Comparison of ENCODE assay signal across 8 mouse cellular contexts in the genomic region with DNA sequence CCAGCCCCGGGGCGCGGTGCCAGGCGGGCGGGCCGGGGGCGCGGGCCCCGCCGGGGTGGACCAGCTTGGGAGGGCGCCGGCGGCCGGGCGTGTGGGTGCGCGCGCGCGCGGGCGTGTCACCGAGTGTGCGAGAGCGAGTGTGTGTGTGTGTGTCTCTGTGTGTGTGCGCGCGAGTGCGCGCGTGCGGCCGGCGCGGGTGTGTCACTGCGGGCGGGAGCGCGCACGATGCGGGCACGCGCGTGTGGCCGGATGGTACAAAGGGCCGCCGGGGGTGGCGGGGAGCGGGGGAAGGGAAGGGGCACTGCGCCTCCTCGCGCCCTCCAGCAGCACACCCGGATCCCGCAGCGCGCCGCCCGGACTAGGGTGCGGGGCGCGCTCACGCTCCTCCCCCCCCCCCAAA. TPM values are rescaled to one million over a fixed set of nuclear protein-coding genes. Genes with fewer than 3 reads are reported as not detected.
DNase-seq lines count a peak whose midpoint lies in the region; ATAC-seq and TF ChIP-seq lines count a peak whose summit lies in the region.

No protein-coding gene starts in this region.

- peak overlapping the region; percentile 89 for H3K9ac ChIP-seq in ES-Bruce4 (ENCODE audit: low read depth, poor library complexity, severe bottlenecking)
- peak overlapping the region; percentile 67 for H3K9ac ChIP-seq in embryonic facial prominence, embryonic 14.5 days (ENCODE audit: low read depth, low read length)
- peak overlapping the region; percentile 46 for H3K9ac ChIP-seq in intestine, embryonic 14.5 days (ENCODE audit: low read length)
- H3K9ac ChIP-seq in midbrain, embryonic 11.5 days (ENCODE audit: low read length) = peak overlapping the region; percentile 95
- peak overlapping the region; percentile 72 for H3K9ac ChIP-seq in stomach, embryonic 16.5 days (ENCODE audit: low read length)

- H3K4me3 ChIP-seq in ES-Bruce4 (ENCODE audit: low read depth, low read length) = peak overlapping the region; percentile 66
- peak overlapping the region; percentile 62 for H3K4me3 ChIP-seq in embryonic facial prominence, embryonic 14.5 days (ENCODE audit: low read depth, low read length)
- H3K4me3 ChIP-seq in intestine, embryonic 14.5 days (ENCODE audit: low read depth, low read length) = peak overlapping the region; percentile 68
- H3K4me3 ChIP-seq in midbrain, embryonic 11.5 days (ENCODE audit: low read depth, low read length) = peak overlapping the region; percentile 80
- H3K4me3 ChIP-seq in stomach, embryonic 16.5 days (replicated peaks; ENCODE audit: low read length) = peak overlapping the region; percentile 61

- no peak overlapping the region for H3K27ac ChIP-seq in ES-Bruce4 (ENCODE audit: insufficient read depth, low read length)
- peak overlapping the region; percentile 46; the same call in 1 of the 2 replicates for H3K27ac ChIP-seq in embryonic facial prominence, embryonic 14.5 days (replicated peaks; ENCODE audit: low read depth, low read length)
- H3K27ac ChIP-seq in intestine, embryonic 14.5 days (ENCODE audit: low read depth) = no peak overlapping the region
- peak overlapping the region; percentile 89 for H3K27ac ChIP-seq in midbrain, embryonic 11.5 days (ENCODE audit: low read depth, low read length)
- peak overlapping the region; percentile 41; the same call in 1 of the 2 replicates for H3K27ac ChIP-seq in stomach, embryonic 16.5 days (ENCODE audit: low read length)

- no peak for TF ChIP-seq EP300 in ES-Bruce4 (IDR thresholded peaks at IDR 0.05; ENCODE audit: insufficient read depth, low read depth, low read length)

- H3K4me1 ChIP-seq in ES-Bruce4 (ENCODE audit: control insufficient read depth, insufficient read depth, low read length) = peaks cover 9% of the 10 kb centered on the region
- H3K4me1 ChIP-seq in embryonic facial prominence, embryonic 14.5 days (ENCODE audit: control insufficient read depth, insufficient read depth, low read length) = peaks cover 17% of the 10 kb centered on the region
- peaks cover 12% of the 10 kb centered on the region for H3K4me1 ChIP-seq in intestine, embryonic 14.5 days (replicated peaks; ENCODE audit: control insufficient read depth, insufficient read depth, low read length)
- H3K4me1 ChIP-seq in midbrain, embryonic 11.5 days (ENCODE audit: control insufficient read depth, insufficient read depth, low read length) = peaks cover 55% of the 10 kb centered on the region
- H3K4me1 ChIP-seq in stomach, embryonic 16.5 days (ENCODE audit: control insufficient read depth, insufficient read depth, low read length) = peaks cover 16% of the 10 kb centered on the region

- H3K9me3 ChIP-seq in ES-Bruce4 (replicated peaks; ENCODE audit: control insufficient read depth, insufficient read depth, low read length, poor library complexity, severe bottlenecking) = no peaks in the 10 kb centered on the region
- no peaks in the 10 kb centered on the region for H3K9me3 ChIP-seq in embryonic facial prominence, embryonic 14.5 days (ENCODE audit: control insufficient read depth, low read length)
- no peaks in the 10 kb centered on the region for H3K9me3 ChIP-seq in intestine, embryonic 14.5 days (ENCODE audit: control insufficient read depth, low read length)
- no peaks in the 10 kb centered on the region for H3K9me3 ChIP-seq in midbrain, embryonic 11.5 days (ENCODE audit: control insufficient read depth, low read length)
- H3K9me3 ChIP-seq in stomach, embryonic 16.5 days (replicated peaks; ENCODE audit: control insufficient read depth, low read length) = no peaks in the 10 kb centered on the region

- peak; percentile 81 for DNase-seq in adrenal gland, postnatal 14 days
- DNase-seq in embryonic facial prominence, embryonic 14.5 days (ENCODE audit: low spot score) = peak; percentile 63
- DNase-seq in intestine, embryonic 14.5 days (ENCODE audit: low spot score) = peak; percentile 71
- DNase-seq in left cerebral cortex, postnatal 36 days (ENCODE audit: low spot score in 2 of 2) = peak; percentile 79 to 85
- peak; percentile 99 for DNase-seq in midbrain, embryonic 11.5 days (ENCODE audit: low spot score, missing footprints)

- no peak for TF ChIP-seq POLR2A in ES-Bruce4 (IDR thresholded peaks at IDR 0.05; ENCODE audit: insufficient read depth, low read length)

- no peaks in the 10 kb centered on the region for H3K27me3 ChIP-seq in ES-Bruce4 (ENCODE audit: control insufficient read depth, insufficient read depth, low read length, poor library complexity, severe bottlenecking)
- H3K27me3 ChIP-seq in embryonic facial prominence, embryonic 14.5 days (replicated peaks; ENCODE audit: control insufficient read depth, insufficient read depth, low read length) = peaks cover 37% of the 10 kb centered on the region
- H3K27me3 ChIP-seq in intestine, embryonic 14.5 days (replicated peaks; ENCODE audit: control insufficient read depth, insufficient read depth, low read length) = peaks cover 64% of the 10 kb centered on the region
- peaks cover 15% of the 10 kb centered on the region for H3K27me3 ChIP-seq in midbrain, embryonic 11.5 days (ENCODE audit: control insufficient read depth, insufficient read depth, low read length)
- H3K27me3 ChIP-seq in stomach, embryonic 16.5 days (ENCODE audit: control insufficient read depth, insufficient read depth, low read length) = peaks cover 34% of the 10 kb centered on the region

- intact Hi-C loops in left cerebral cortex, postnatal 36 days (cut with DNase I) = loop anchor here (2.0 kb wide), 4 partner anchors 16 to 44 kb away; no protein-coding TSS in a partner anchor

- H3K4me2 ChIP-seq in embryonic facial prominence, embryonic 14.5 days (ENCODE audit: low read depth, low read length) = peak overlapping the region; percentile 98
- peak overlapping the region; percentile 98 for H3K4me2 ChIP-seq in intestine, embryonic 14.5 days (ENCODE audit: low read length)
- peak overlapping the region; percentile 92 for H3K4me2 ChIP-seq in midbrain, embryonic 11.5 days
- H3K4me2 ChIP-seq in stomach, embryonic 16.5 days (ENCODE audit: low read depth, low read length) = peak overlapping the region; percentile 98

- H3K36me3 ChIP-seq in ES-Bruce4 (ENCODE audit: control insufficient read depth, insufficient read depth, low read length, poor library complexity, severe bottlenecking) = no peaks in the 10 kb centered on the region
- no peaks in the 10 kb centered on the region for H3K36me3 ChIP-seq in embryonic facial prominence, embryonic 14.5 days (ENCODE audit: control insufficient read depth, insufficient read depth, low read length)
- H3K36me3 ChIP-seq in intestine, embryonic 14.5 days (ENCODE audit: control insufficient read depth, insufficient read depth, low read length) = no peaks in the 10 kb centered on the region
- no peaks in the 10 kb centered on the region for H3K36me3 ChIP-seq in midbrain, embryonic 11.5 days (ENCODE audit: control insufficient read depth, insufficient read depth, low read length)
- no peaks in the 10 kb centered on the region for H3K36me3 ChIP-seq in stomach, embryonic 16.5 days (ENCODE audit: control insufficient read depth, insufficient read depth, low read length)

- ATAC-seq in embryonic facial prominence, embryonic 14.5 days (ENCODE audit: low read depth) = peak; percentile 34; the same call in 1 of the 2 replicates
- ATAC-seq in intestine, embryonic 14.5 days (replicated peaks; ENCODE audit: low FRiP score, low TSS enrichment, low read depth) = peak; percentile 28; the same call in 1 of the 2 replicates
- peak; percentile 73 for ATAC-seq in midbrain, embryonic 11.5 days (ENCODE audit: low FRiP score)
- ATAC-seq in stomach, embryonic 16.5 days (ENCODE audit: insufficient read depth, low FRiP score) = peak; percentile 16; the same call in 1 of the 2 replicates
- no peak for ATAC-seq in activated CD4-positive, CD25-positive, alpha-beta regulatory T cell, adult 4 months

- no peak for TF ChIP-seq CTCF in ES-Bruce4 (IDR thresholded peaks at IDR 0.05; ENCODE audit: low read depth, low read length)

- WGBS in embryonic facial prominence, embryonic 14.5 days = 3% methylated on average over 18 of the region's 62 CpGs
- under 1% methylated on average over 38 of the region's 62 CpGs for WGBS in intestine, embryonic 14.5 days
- under 1% methylated on average over 36 of the region's 62 CpGs for WGBS in midbrain, embryonic 11.5 days
- 0% methylated on average over 55 of the region's 62 CpGs for WGBS in stomach, embryonic 16.5 days

RNA-seq across cellular contexts. Expression of a gene that starts 0.9 kb away (rescaled TPM):
- 7.7 and 8.3 TPM in 2 replicates for polyA plus RNA-seq in ES-Bruce4 (2011; ENCODE audit: insufficient read depth, insufficient read length, low read depth, missing spikeins)
- 9.2 and 10.1 TPM in 2 replicates for total RNA-seq in adrenal gland, postnatal 14 days (2021)
- 0.76 and 1.6 TPM in 2 replicates for polyA plus RNA-seq in embryonic facial prominence, embryonic 14.5 days (2014; fragmentation: Nextera tagmentation; extraction: Ambion mirVana)
- polyA plus RNA-seq in intestine, embryonic 14.5 days (2014; fragmentation: Nextera tagmentation; extraction: Ambion mirVana) = 0.16 and 0.30 TPM in 2 replicates
- total RNA-seq in left cerebral cortex, postnatal 36 days (2021) = 100 to 1,000 TPM; 326 to 349 TPM
- polyA plus RNA-seq in midbrain, embryonic 11.5 days (2014; fragmentation: Nextera tagmentation; extraction: Ambion mirVana) = 1.7 and 2.2 TPM in 2 replicates
- 0.36 and 0.39 TPM in 2 replicates for polyA plus RNA-seq in stomach, embryonic 16.5 days (2015; fragmentation: Nextera tagmentation; extraction: Ambion mirVana)
- not detected for polyA plus RNA-seq in activated CD4-positive, CD25-positive, alpha-beta regulatory T cell, adult 4 months (2017; shearing (Covaris generic))

RNA-seq across cellular contexts. Expression of a gene that starts 54.4 kb away (rescaled TPM):
- 39.3 and 44.1 TPM in 2 replicates for polyA plus RNA-seq in ES-Bruce4 (2011; ENCODE audit: insufficient read depth, insufficient read length, low read depth, missing spikeins)
- total RNA-seq in adrenal gland, postnatal 14 days (2021) = 6.3 and 6.4 TPM in 2 replicates
- 2.4 and 3.4 TPM in 2 replicates for polyA plus RNA-seq in embryonic facial prominence, embryonic 14.5 days (2014; fragmentation: Nextera tagmentation; extraction: Ambion mirVana)
- 3.1 and 3.6 TPM in 2 replicates for polyA plus RNA-seq in intestine, embryonic 14.5 days (2014; fragmentation: Nextera tagmentation; extraction: Ambion mirVana)
- 100 to 1,000 TPM in 1 of 2 experiments, 10 to 100 TPM in 1; 90.9 to 102 TPM for total RNA-seq in left cerebral cortex, postnatal 36 days (2021)
- 7.0 and 12.0 TPM in 2 replicates for polyA plus RNA-seq in midbrain, embryonic 11.5 days (2014; fragmentation: Nextera tagmentation; extraction: Ambion mirVana)
- 0.41 and 0.77 TPM in 2 replicates for polyA plus RNA-seq in stomach, embryonic 16.5 days (2015; fragmentation: Nextera tagmentation; extraction: Ambion mirVana)
- under 1 TPM; 0.40 to 0.61 TPM for polyA plus RNA-seq in activated CD4-positive, CD25-positive, alpha-beta regulatory T cell, adult 4 months (2017; shearing (Covaris generic))

Comparison
In these comparisons a context has a peak if more than half of its experiments do, and no peak if none do; other contexts are left out.
1. H3K27ac ChIP-seq: peak in embryonic facial prominence, embryonic 14.5 days (single experiment), midbrain, embryonic 11.5 days (single experiment) and stomach, embryonic 16.5 days (single experiment); none in ES-Bruce4 (single experiment) and intestine, embryonic 14.5 days (single experiment).
2. Peak in every context shown above with its lines, with median percentiles within 50 percentile points of each other: H3K4me3 ChIP-seq, H3K9ac ChIP-seq, DNase-seq and H3K4me2 ChIP-seq.